Mouse (Mus musculus) heart, postnatal 0 days (tissue): ENCODE results near the gene Ispd.

Source experiments
- CTCF ChIP-seq: IDR thresholded peaks from 2 replicates; pipeline ENCODE4 v1.5.1; 2016; ENCODE audit warnings: antibody characterized with exemption, control low read depth, low read depth
- EP300 ChIP-seq: IDR thresholded peaks from 2 replicates; pipeline ENCODE4 v1.6.1; 2016; ENCODE audit warnings: antibody characterized with exemption, low read depth

GRCm38 (mm10) chr12:36477501-36477900, 96.3 kb downstream of the Ispd start:
- TF ChIP-seq CTCF (no peak), EP300 (no peak)
